Mouse (Mus musculus) lung, postnatal 0 days (tissue): ENCODE results near the gene Ywhab.

Experiments
- CTCF ChIP-seq: IDR thresholded peaks from 2 replicates; pipeline ENCODE4 v1.5.1; 2016; ENCODE audit warnings: antibody characterized with exemption, mild to moderate bottlenecking
- EP300 ChIP-seq: IDR thresholded peaks from 2 replicates; pipeline ENCODE4 v1.6.1; 2016; ENCODE audit warnings: antibody characterized with exemption, mild to moderate bottlenecking, control low read depth

GRCm38 (mm10) chr2:164041523-164041922 lies 46.8 kb downstream of the Ywhab start:
- TF ChIP-seq CTCF (no peak), EP300 (no peak)
